Mouse (Mus musculus): ENCODE measurements at regions not wholly inside any gene's neighbourhood (a gene's known extent, or its start where the extent isn't known, plus 50 kb on each side); places are given as distances from the start of the nearest gene placed in this dataset.

DNA sequence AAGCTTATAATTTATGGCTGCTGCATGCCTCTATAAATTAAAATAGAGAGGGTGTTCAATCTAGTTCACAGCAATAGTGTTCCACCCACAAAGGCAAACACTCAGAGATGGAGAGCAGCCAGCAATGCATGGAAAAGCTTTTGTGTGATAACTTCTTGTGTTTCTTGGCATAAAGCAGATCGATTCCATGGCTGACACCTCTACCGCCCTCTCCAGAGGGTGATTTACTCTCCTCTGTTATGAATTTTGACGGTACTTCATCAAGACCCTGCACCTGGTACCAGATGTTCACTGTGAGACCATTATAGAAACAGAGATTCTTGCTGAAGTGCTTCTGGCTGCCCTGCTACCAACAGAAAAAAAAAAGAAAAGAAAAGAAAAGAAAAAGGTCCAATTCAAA is 54.1 kb upstream of the Btc start:
- DNase-seq (ENCODE audit: low spot score in 2 of 2), result no peak

DNA sequence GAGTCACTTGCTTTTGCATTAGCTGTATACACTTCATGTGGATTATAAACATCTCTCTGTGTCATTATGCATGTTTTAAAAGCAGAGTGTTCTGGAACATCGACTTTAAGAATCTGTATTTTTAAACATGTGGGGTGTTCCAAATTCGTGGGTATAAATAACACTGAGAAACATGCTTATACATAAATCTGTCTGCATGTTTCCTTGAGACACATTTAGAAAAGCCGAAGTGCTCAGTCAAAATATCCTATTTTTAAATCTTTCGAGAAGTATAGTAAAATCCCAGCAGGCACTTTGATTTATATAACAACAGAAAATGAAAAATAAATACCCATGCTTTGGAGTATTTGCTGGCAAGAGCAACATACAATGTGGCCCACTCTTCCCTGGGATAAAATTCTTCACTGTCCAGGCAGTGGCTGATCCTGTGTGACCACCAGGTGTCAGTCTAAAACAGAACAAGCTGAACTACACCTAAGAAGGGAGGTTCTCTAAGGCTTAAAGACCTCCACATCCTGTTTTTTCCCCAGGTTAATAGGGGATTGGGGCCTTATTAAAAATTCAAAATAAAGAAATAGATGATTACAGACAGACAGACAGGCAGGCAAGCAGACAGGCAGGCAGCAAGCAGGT is 52.4 kb upstream of the Parm1 start:
- peak in 1 of 2 experiments; percentile 20 for DNase-seq (ENCODE audit: low spot score in 2 of 2)

All from frontal cortex, postnatal 10 days (tissue).